Mouse (Mus musculus) kidney, adult 2 months (tissue): ENCODE data around the gene Lpp.

ENCODE experiments used
- CTCF ChIP-seq: fragments of 200-500 bp; conservative IDR thresholded peaks from 2 replicates; pipeline ENCODE4 v1.5.1; 2011; ENCODE audit warnings: low read depth, mild to moderate bottlenecking, control low read depth, low read length, moderate library complexity, mixed read lengths; ENCODE audit not compliant: insufficient read depth, insufficient read length
- POLR2A ChIP-seq: fragments of 200-500 bp; IDR thresholded peaks from one replicate; pipeline ENCODE4 v1.6.1; 2011; ENCODE audit warnings: low read depth, low read length, control low read depth

DNA sequence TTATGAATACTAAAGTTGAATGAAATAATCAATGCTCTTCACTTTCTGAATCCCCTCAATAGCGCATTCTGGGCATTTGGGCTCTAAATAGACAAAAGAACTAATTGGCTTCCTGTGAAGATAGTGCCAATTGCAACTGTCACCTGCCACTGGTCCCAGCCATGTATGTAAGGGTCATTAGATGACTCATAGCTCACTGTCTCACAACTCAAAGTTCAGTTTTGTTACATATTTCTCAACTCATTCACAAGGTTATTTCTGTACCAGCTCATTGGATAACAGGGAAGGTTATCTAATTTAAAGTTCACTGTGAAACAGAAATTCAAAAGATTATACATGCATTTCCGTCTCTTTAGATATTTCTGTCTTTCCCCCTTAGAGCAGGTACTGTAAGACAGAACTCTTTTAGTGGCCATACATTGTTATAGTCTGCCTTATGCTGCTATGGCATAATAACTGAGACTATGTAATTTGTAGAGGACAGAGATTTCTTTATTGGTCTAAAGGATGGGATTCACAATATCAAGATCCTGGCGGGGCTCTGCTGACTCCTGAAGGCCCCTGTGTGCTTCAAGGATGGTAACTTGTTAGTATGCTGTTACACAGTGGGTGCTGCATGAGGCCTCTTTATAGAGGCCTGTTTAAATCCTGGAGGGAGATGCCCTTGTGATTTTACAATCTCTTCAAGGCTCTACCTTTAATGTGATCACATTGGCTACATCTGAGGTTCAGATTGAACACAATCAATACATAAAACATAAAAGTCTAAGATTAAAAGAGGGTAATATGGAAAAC lies 488.9 kb downstream of the Lpp start:
- TF ChIP-seq CTCF, result no peak
- TF ChIP-seq POLR2A, result no peak
